Mouse (Mus musculus) kidney, postnatal 4 days (tissue): ENCODE results near the gene Ercc1.

Experiments used
- DNase-seq, 2 experiments: peaks; one replicate each; pipeline ENCODE4 v3.0.0; 2021; ENCODE audit warnings: mixed read lengths in 2 of 2

The Ercc1 gene

DNA sequence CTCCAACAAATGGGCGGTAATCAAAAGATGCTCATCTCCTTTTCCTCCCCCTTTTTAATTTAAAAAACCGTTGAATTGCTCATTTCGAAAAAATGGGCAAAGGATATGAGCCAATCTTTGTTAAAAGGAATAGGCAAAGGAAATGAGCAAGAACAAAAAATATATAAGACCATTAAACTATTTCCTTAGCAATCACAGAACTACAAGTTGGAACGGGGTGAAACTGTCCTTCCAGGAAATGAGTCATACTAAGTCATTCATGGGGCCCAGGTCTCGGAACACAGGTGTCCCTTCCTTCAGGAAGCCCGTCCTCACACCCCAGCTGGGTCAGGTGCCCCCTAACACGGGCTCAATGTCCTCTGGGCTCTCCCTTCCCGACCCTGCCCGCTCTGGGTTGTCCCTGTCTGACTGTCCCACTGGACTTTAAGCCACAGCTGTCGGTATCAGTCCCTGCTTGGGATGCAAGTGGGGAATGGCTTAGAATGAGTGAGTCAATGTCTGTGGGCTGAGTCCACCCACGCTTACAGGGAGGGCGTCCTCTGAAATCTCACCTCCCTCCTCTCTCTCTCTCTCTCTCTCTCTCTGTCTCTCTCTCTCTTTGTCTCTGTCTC lies at the start of gene Ercc1:
Gene Ercc1, plus strand, starts transcription at position 542 of the 611 bp plus-strand sequence.
- no peak for DNase-seq

DNA sequence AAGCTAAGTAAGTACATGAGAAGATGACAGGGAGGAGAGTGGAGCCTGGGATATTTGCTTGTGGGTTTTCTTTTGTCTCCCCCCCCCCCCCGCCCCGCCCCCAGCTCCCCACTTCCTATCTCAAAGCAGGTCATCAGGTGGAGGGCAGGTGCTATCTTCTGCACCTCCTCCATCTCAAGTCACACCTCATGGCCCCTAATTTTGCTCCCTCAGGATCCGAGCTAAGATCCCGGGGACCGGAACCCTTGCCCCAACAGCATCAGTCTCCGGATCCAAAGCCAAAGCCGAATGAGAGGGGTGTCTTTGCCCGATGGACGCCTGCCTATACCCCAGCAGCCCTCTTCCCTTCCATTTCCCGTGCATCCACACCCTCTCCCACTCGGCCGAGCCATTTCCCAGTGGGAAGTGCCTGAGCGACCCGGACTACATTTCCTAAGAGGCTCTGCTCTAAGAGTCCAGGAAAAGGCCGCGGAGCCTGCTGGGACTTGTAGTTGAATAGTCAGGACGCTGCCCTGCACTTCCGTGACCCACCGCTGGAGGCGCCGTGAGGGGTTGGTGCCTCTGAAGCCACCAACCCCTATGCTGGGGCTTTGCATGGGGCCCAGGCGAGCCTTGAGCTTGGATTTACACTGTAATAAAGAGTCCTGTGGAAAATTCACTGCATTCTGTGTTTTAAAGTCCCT lies 48.9 kb upstream of the Ercc1 start:
- DNase-seq, result peak; percentile 99 to 100

DNA sequence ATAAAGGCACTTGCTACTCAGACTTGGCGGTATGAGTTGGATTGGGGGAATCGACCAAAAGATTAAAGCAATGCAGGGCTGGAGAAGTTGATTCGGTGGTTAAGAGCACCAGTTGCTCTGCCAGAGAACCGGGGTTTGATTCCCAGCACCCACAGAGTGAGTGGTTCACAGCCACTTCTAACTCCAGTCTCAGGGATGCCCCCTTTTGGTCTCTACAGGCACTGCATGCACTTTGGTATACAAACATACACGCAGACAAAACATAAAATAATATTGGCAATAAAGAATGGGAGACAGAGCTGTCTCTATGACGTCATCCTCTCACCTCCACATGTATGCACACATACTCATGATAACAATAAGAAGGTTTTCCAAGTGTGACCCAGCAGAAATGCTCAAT lies 47.5 kb upstream of the Ercc1 start:
- no peak for DNase-seq

DNA sequence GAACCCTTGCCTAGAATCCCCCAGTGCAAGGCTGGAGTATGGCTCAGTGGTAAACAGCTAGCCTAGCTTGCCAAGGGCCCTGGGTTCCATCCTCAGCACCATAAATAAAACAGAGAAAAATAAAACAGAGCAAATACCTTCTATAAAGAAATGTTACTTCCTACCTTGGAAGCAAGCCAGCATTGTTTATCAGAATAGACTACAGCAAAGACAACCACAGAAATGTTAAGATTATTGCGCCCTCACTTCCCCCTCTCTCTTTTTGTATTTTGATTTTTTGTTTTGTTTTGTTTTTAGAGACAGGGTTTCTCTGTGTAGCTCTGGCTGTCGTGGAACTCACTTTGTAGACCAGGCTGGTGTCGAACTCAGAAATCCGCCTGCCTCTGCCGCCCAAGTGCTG lies 46.8 kb upstream of the Ercc1 start:
- no peak for DNase-seq

DNA sequence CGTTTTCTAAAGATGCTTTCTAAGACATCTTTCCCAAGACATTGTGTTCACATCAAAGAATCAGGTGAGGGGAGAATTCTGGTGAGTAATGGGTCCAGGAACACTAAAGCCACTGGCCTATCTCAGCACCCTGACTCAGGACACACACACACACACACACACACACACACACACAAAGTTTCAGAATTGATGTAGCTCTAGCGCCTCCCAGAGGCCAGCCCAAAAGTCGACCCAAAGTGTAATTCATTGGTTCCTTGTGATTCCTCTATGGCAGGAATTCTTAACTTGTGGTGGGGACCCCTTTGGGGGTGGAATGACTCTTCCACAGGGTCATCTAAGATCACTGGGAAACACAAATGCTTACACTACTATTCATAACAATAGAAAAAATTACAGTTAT lies 45.4 kb upstream of the Ercc1 start:
- DNase-seq, result peak; percentile 67 to 75

DNA sequence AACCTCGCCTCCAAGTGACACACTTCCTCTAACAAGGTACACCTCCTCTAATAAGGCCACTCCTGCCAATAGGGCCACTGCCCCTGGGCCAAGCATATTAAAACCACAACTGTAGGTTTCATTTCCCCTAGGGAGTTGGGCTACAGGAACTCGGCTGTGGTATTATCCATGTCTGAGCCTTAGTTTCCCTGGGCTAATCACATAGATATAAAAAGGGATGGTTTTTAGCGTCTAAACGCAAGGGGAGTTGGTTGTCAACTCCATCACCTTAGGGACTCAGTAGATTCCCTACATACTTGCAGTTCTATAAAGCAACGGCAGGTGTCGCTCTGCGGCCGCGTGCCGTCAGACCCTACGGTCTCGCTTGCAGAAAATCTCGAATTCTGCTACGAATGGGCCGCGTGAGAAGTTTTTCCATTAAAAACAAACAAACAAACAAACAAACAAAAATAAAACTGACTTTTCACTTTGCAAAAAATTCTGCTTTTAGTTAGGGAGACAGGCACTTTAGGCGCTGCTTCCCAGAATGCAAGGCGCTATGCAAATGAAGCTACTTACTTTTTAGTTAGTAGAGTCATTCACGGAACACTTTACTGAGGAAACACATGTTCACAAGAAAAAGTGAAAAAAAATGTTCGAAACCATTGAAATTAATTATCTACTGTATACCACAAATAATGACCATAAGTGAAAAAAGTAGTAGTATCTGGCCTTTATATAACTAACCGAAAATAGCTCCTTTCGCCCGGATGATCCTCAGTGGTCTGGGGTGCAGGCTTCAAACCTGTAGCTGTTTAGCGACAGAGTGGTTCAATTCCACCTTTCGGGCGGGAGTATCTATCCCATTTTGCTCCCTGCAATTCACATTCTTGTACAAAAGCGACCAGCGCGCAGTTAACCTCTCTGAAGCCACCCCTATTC lies 43.8 kb upstream of the Ercc1 start:
- DNase-seq, result peak; percentile 88 to 90

DNA sequence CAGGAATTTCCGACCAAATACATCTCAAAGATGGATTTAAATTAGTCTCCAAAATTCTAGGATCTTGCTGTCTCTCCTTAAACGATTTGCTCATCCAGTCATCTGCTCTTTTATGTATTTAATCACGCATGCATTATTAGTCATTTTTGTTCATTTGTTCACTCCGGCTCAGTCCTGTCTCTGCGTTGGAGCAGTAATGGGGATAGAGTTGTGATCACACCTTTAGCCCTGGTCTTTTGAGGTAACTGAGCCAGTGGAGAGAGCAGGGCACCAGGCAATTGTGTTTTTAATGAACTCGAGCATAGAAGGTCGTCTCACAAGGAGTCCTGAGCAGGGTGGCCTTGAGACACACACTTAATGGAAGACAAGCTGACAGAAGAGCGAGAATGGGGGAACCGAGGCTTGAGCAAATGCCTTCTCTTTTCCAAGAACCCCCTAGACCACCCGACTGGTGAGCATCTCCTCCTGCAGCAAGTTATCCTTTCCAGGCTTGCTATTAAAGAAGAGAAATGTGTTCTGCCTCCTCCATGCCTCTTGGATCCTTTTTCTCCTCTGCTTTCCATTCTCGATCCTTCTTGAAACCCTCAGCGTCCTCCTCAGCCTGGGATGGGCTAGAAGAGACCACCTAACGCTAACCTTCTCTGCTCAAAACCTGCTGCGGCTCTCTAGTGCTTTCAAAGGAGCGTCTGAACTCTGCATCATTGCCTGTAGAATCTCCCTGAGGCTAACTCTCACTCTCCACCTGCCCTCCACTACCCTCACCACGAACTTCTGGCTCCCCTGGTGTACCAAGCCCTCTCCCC lies 42.9 kb upstream of the Ercc1 start:
- no peak for DNase-seq

DNA sequence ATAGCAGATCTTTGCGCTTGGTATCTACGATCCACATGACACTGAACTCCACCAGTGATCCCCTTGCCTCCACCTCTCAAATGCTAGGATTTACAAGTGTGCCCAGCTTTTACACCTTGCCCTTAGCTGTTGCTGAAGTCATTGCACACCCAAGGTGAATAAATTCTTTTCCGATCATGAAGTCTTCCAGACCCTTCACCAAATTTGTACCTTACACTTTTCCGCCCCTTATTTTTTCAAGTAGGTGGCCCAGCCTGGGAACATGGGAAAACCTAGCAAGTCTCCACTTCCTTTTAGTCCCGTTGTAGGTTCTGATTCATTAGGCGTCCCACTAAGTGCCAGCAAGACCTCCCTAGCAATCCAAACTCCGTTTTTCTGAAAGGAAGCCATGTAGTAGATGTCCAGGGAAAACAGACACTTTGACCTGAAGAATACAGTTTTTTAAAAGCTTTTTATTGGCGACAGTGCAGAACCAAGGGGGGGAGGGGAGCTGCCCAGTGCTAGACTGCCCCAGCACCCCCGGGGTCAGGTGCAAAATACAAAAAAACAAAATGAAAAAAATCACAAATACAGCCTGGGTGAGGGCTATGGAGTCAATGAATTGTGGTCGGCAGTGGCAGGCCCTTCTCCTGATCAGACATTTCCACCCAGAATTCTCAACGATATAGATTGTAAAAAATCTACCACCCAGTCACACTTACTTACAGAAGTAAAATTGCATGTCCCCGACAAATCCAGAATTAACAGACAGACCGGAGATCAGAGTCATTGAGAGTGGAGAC lies 42.1 kb upstream of the Ercc1 start:
- DNase-seq, result no peak

DNA sequence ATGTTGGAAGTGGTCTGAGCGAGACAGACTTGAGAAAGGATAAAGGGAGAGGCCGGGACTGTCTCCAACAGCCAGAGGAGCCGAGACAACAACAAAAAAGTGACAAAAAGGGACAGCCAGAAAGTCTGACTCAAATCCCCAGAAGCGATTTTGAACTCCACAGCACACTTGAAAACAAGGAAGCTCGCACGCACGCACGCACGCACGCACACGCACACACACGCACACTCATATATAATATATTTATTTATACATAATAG lies 41.6 kb upstream of the Ercc1 start:
- no peak for DNase-seq

DNA sequence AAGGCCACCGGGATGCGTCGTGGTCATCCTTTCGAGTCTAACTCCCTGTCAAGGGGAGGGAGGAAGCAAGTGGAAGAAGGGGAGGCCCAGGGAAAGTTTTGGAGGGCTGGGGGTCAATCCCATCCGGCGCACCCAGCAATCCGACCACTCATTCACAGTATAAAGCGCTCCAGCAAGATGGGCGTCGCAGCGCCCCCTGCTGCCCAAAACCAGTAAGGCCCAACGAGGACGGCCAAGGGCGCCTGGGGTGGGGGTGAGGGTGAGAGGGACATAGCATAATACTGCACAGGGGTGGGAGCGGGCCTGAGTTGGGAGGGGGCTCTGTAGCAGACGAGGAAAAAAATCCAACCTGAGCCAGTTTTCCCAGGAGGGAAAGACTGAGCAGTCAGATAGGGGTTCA lies 40.8 kb upstream of the Ercc1 start:
- peak; percentile 85 to 88 for DNase-seq

DNA sequence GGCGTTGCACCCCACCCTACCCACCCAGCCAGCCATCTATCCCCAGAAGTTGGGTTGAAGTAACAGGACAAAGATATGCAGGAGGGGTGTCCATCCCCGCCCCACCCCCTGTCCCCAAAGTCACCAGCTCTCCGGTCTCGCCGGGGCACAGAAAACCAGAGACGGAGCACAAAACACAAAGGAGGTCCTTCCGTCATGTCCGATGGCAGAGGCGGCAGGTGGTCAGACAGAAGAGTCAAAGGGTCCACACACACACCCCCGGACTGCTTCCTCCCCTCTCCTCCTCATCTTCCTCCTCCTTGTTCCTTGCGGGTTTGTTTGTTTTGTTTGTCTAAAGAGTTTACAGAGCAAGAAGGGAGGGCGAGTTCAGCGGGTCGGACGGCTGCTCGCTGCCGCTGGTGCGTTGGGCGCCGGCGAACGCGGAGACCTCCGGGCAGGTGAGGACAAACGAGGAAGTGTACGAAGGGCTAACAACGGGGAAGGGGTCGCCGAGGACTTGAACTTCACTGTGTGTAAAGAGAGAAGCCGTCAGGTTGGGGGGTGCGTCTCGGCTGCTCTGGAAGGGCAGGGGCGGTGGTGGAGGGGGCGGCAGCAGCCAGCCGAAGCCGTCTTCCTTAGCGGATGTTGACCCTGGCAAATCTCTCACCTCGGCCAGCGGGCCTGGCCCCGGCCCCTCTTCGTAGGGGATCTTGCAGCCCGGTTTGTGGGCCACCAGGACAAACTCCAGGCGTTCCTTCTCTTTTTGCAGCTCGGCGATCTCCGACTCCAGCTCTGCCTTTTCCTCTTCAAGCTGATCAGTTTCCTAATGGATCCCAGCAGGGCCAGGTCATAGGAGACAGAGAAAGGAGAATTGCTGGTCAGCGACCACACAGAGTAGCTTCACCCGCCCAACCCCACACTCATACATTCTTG lies 39.8 kb upstream of the Ercc1 start:
- DNase-seq, result peak; percentile 20 to 38

DNA sequence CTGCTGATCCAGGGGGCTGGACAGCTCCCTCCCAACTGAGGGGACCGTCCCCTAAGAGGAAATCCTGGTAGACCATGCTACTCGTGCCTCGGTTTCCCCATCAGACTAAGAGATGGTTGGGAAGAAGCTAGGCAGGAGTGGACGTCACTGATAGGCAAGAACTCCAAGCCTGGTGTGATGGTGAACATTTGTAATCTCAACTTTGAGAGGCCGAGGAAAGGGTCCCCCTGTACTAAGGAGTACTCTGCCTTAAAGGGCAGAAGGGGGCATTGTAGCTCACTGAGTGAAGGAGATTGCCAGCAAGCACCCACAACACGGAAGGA lies 39.2 kb upstream of the Ercc1 start:
- no peak for DNase-seq

DNA sequence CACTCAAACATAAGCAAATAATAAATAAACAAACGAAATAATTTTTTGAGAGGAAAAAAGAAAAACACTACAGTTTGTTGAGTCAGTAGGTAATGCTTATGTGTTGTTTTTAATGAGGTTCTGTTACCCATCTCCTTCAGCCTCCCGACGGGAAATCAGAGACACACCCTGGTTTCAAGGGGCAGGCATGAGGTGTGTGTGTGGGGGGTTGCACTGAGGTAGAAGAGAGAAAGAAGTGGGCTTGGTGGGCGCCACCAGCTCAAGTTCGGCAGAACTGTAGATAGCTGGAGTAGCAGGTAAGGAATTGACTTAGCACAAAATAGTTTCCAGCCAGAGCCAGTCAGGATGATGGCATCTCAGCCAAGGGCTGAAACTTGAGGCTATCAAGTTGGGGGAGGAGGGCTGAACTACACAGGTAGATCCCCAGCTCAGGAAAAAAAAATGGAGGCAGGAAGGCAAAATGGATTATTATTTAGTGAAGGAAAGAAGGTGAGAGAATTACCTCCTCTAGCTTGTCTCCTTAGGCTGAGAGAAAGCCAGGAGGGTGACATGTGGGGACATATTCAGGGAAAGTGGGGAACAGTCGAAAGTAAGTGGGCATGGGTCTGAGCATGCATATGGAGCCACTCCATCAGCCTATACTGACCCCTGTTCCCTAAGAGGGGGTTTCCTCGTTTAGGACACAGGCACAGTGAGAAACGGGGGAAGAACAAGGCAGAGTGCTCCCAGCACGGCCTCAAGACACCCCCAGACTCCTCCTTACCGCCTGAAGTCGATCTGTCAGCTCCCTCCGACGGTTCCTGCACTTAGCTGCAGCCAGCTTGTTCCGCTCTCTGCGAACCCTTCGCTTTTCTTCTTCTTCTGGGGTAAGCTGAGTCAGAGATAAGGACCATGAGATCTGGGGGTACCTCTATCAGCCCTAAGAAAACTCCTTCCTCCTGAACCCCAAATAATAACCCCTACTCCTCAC lies 38.5 kb upstream of the Ercc1 start:
- no peak for DNase-seq

DNA sequence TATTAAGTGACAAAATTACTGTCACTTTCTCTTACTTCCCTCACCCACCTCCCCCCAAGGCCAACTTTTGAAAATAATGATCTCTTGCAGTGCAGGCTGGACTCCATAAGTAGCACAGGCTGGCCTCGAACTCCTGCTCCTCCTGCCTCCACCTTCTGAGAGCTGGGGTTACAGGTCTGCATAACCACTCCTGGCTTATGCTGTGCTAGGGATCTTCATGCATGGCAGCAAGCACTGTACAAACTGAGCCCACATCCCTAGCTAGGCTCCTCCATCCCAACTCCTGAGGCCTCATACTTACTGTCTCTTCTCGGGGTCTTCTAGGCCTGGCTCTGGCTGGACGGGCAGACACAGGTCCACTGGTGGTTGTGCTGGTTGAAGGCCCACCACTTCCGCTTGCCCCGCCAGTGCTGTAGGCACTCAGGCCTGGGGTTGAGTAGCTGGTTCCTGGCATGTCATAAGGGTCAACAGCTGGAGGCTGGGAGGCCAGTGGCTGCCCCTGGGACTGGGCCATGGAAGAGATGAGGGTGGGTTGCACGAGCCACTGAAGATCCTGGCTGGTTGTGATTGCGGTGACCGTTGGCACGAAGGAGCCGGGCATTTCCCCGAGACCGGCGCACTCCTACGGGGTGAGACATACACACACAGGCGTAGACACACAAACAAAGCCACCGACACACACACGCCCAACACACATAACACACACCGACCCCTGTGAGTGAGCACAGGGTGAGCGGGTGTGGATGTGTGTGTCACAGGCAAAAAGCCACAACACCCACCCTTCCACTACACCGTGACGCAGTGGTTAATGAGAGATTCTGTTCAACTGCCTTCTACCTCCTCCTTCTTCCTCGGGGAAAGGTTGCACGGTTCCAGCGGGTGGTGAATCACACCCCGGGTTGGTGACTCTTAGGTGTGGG lies 37.5 kb upstream of the Ercc1 start:
- DNase-seq, result no peak

DNA sequence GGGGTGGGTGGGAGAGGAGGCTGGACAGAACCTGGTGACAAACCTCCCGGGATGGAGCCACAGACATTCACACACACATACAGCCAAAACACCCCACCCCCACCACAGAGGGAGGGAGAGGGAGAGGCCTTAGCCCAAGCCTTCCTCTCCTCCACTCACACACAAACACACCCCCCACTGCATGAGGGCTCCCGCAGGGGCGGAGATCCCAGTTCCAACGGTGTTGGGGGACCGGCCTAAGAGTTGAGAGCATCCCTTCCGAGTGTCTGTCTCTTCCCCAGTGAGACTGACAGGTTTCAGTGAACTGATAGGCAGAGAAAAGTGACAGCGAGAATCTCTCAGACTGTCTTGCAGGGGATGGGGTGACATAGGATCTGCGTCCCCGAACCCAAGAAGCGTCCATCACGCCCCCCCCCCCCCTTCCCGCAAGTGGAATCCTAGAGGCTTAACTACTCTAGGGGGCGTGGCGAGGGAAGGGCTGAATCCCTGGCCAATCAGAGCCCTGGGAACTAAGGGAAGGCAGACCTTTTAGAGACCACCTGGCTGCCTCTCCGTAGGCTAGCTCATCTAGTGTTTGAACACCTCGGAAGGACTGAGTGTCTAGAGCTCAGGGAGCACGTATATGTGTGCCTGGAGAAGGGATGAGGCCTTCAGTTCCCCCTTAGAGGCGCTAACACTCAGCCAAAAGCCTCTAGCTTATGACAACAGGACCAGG lies 36.7 kb upstream of the Ercc1 start:
- peak; percentile 82 to 89 for DNase-seq

DNA sequence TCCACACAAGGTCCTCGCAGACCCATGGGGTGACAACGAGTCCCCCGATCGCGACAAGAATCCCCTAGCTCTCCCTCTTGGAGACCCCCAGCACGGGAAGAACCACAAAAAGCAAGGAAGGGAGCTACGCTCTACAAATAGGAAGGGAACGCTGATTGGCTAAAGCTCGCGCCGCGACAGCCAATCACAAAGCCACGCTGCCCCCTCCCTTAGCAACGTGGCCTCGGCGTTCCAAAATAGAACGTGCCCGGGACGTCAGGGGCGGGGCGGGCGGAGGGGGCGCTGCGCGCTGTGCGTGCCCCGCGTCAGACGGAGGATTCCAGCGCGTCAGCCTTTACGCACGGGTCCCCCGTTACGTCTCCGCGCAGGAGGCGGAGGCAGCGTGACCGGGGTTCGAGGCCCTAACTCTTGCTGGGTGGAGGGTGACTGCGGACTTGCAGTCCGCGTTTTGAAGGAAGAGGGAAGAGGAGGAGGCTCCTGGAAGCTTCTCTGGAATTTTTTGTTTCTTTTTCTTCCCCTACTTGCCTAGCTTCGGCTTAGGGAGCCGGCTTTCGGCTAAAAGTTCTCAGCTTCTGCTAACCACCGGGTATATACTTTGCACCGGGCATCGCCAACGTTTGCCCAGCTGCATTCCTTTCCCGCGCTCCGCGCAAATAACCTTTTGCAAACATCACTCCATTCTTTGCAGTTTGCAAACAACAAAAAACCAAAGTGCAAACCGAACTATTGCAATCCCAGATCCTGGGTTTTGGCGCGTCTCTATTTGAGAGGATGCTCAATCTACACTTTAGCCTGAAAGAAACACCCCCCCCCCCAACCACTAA lies 35.9 kb upstream of the Ercc1 start:
- DNase-seq, result peak; percentile 96 to 97

DNA sequence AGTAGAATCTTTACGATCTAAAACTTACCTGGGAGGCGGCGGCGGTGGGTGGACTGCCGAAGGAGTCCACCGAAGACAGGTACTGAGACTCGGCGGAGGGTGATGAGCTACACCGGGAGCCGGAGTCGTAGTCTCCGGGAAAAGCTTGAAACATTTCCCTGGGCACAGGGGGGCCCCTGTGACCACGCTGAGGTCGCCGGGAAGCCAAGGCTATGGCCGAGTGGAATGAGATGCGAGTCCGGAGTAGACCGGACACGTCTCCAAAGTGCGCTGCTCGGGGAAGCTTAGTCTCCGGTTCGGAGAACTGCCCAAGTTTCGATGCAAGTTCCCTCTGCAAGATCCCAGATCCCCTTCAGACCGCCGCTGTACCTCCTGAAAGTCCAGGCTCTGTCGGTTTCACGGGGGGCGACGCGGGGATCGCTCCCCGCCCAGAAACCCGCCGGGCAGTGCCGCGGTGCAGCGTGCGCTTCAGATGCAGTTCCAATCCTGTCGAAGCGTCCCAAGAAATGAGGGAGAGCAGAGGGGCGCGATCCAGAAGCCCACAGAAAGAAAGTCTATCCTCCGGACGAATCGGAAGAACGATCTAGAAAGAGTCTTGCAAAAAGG lies 35.2 kb upstream of the Ercc1 start:
- DNase-seq, result peak in 1 of 2 experiments; percentile 38
